Mouse (Mus musculus): ENCODE data around the gene Fam241a. TPM values are rescaled to one million over a fixed set of nuclear protein-coding genes. Genes with fewer than 3 reads are reported as not detected.

Gene Fam241a
- polyA plus RNA-seq, 1 experiment from 2014 or later = 8.5 TPM

DNA sequence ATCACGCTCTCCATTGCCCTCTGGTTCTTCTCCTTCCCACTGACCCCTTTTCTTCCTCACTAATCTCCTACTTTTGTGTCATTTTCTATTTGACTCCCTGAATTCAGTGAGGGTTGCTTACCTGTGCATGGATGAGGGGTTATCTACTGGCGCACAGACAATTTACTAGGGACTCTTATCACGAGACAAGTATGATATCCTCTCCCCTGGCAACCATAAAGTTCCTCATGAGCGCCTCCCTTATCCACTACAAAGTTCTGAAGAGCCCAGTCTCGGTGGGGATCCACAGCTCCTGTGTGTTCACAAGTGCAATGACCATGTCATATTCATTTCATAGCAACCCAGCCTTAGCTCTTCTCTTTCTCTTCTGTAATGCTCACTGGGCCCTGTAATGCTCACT, 46.2 kb downstream of the Fam241a start:
- H3K9ac ChIP-seq (ENCODE audit: low read depth, low read length) = no peak overlapping the region
- no peak overlapping the region for H3K27ac ChIP-seq (ENCODE audit: low read length)
- no peak for ATAC-seq
- no peak overlapping the region for H3K4me3 ChIP-seq (ENCODE audit: low read depth, low read length)
- WGBS = 71% methylated on average over 5 of the region's 5 CpGs
- no peak overlapping the region for H3K4me2 ChIP-seq (ENCODE audit: low read length)
- H3K4me1 ChIP-seq (ENCODE audit: control insufficient read depth, insufficient read depth, low read length) = peaks cover 5% of the 10 kb centered on the region; the same call in 1 of the 2 replicates
- no peaks in the 10 kb centered on the region; the same call in 1 of the 2 replicates for H3K9me3 ChIP-seq (replicated peaks; ENCODE audit: control insufficient read depth, low read length, poor library complexity, severe bottlenecking)
- H3K36me3 ChIP-seq (ENCODE audit: control insufficient read depth, insufficient read depth, low read length) = no peaks in the 10 kb centered on the region
- no peaks in the 10 kb centered on the region for H3K27me3 ChIP-seq (ENCODE audit: control insufficient read depth, insufficient read depth, low read depth, low read length)

- Histone ChIP-seq H3K4me2 (ENCODE audit: low read length) (no peak overlapping the region), H3K9me3 (replicated peaks; ENCODE audit: control insufficient read depth, low read length, poor library complexity, severe bottlenecking) (no peaks in the 10 kb centered on the region; the same call in 1 of the 2 replicates), H3K36me3 (ENCODE audit: control insufficient read depth, insufficient read depth, low read length) (no peaks in the 10 kb centered on the region), H3K4me3 (ENCODE audit: low read depth, low read length) (no peak overlapping the region), H3K27ac (ENCODE audit: low read length) (no peak overlapping the region), H3K4me1 (ENCODE audit: control insufficient read depth, insufficient read depth, low read length) (no peaks in the 10 kb centered on the region), H3K9ac (ENCODE audit: low read depth, low read length) (no peak overlapping the region), H3K27me3 (ENCODE audit: control insufficient read depth, insufficient read depth, low read depth, low read length) (no peaks in the 10 kb centered on the region)
- ATAC-seq = no peak
- WGBS = 84% methylated on average over 11 of the region's 11 CpGs
These were observed 47.9 kb downstream of the Fam241a start for GRCm38 (mm10) chr3:127848088-127848808.

DNA sequence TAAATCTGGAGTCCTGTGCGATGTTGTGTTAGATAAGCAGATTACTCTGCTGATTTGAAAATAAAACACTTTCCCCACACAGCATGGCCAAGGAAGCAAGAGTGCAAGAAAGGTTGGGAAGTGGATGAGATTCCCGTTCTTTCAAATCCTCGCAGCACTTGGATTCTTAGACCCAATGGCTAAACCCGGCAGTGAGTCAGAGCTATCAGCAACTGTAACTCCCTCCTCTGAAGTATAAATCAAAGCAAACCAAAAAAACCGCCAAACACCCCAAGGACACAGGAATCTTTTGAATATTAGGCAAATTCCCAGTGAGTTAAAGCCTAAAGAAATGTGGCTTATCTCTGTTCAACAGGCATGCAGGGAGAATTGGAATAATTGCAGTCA, 52.2 kb downstream of the Fam241a start:
- H3K36me3 ChIP-seq (ENCODE audit: control insufficient read depth, insufficient read depth, low read length) = no peaks in the 10 kb centered on the region

DNA sequence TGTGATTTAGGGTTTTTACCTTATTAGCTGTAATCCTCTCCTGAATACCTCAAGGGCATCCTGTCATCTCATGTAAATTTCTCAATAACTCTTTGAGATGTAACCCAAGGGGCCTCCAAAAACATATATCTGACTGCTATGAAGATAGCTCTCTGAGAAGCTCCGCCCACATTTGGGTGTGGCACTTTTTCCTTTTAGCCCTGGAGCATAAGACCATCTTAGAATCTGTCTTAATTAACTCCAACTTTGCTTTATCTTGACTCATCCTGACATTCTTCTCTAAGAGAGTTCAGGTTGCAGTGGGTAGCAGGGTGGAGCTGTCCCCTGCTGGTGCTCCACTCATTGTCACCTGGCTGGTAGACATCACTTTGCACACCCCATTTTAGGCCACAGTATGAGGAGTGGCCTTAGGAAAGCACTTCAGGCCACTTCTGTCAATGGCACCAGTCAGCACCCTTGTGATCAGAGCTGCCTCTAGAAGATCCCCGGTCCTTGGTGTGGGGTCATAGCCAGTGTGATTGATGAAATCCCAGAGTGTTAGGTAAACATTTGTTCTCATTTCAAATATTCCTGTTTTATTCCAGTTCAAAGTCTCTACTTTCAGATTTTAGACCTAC, 52.7 kb downstream of the Fam241a start:
- Histone ChIP-seq H3K9me3 (replicated peaks; ENCODE audit: control insufficient read depth, low read length, poor library complexity, severe bottlenecking) (no peaks in the 10 kb centered on the region; the same call in 1 of the 2 replicates), H3K9ac (ENCODE audit: low read depth, low read length) (no peak overlapping the region), H3K36me3 (ENCODE audit: control insufficient read depth, insufficient read depth, low read length) (no peaks in the 10 kb centered on the region), H3K27ac (ENCODE audit: low read length) (no peak overlapping the region), H3K4me1 (ENCODE audit: control insufficient read depth, insufficient read depth, low read length) (no peaks in the 10 kb centered on the region; the same call in 1 of the 2 replicates), H3K27me3 (ENCODE audit: control insufficient read depth, insufficient read depth, low read depth, low read length) (no peaks in the 10 kb centered on the region), H3K4me2 (ENCODE audit: low read length) (no peak overlapping the region), H3K4me3 (ENCODE audit: low read depth, low read length) (no peak overlapping the region)
- WGBS = 83% methylated on average over 2 of the region's 2 CpGs
- ATAC-seq = no peak

More for the DNA sequence above, 52.2 kb downstream of the Fam241a start:
- ATAC-seq = no peak
- no peak overlapping the region for H3K27ac ChIP-seq (ENCODE audit: low read length)
- no peaks in the 10 kb centered on the region for H3K4me1 ChIP-seq (ENCODE audit: control insufficient read depth, insufficient read depth, low read length)
- H3K4me2 ChIP-seq (ENCODE audit: low read length) = no peak overlapping the region
- no peaks in the 10 kb centered on the region for H3K27me3 ChIP-seq (ENCODE audit: control insufficient read depth, insufficient read depth, low read depth, low read length)
- no peak overlapping the region for H3K4me3 ChIP-seq (ENCODE audit: low read depth, low read length)
- no peaks in the 10 kb centered on the region; the same call in 1 of the 2 replicates for H3K9me3 ChIP-seq (replicated peaks; ENCODE audit: control insufficient read depth, low read length, poor library complexity, severe bottlenecking)
- H3K9ac ChIP-seq (ENCODE audit: low read depth, low read length) = no peak overlapping the region
- 86% methylated on average over 5 of the region's 5 CpGs for WGBS

- 85% methylated on average over 8 of the region's 8 CpGs for WGBS
- no peaks in the 10 kb centered on the region for H3K27me3 ChIP-seq (ENCODE audit: control insufficient read depth, insufficient read depth, low read depth, low read length)
- no peak for ATAC-seq
- H3K4me1 ChIP-seq (ENCODE audit: control insufficient read depth, insufficient read depth, low read length) = peaks cover 5% of the 10 kb centered on the region; the same call in 1 of the 2 replicates
- H3K4me3 ChIP-seq (ENCODE audit: low read depth, low read length) = no peak overlapping the region
- H3K36me3 ChIP-seq (ENCODE audit: control insufficient read depth, insufficient read depth, low read length) = no peaks in the 10 kb centered on the region
- H3K9me3 ChIP-seq (replicated peaks; ENCODE audit: control insufficient read depth, low read length, poor library complexity, severe bottlenecking) = no peaks in the 10 kb centered on the region; the same call in 1 of the 2 replicates
- H3K4me2 ChIP-seq (ENCODE audit: low read length) = no peak overlapping the region
- no peak overlapping the region for H3K27ac ChIP-seq (ENCODE audit: low read length)
- H3K9ac ChIP-seq (ENCODE audit: low read depth, low read length) = no peak overlapping the region
These were observed 54.2 kb downstream of the Fam241a start for GRCm38 (mm10) chr3:127841926-127842325.

GRCm38 (mm10) chr3:127837972-127838644, 58.0 kb downstream of the Fam241a start:
- Histone ChIP-seq H3K27me3 (ENCODE audit: control insufficient read depth, insufficient read depth, low read depth, low read length) (no peaks in the 10 kb centered on the region), H3K36me3 (ENCODE audit: control insufficient read depth, insufficient read depth, low read length) (no peaks in the 10 kb centered on the region), H3K4me3 (ENCODE audit: low read depth, low read length) (peak overlapping the region; percentile 88), H3K4me2 (ENCODE audit: low read length) (peak overlapping the region; percentile 69), H3K4me1 (ENCODE audit: control insufficient read depth, insufficient read depth, low read length) (peaks cover 23% of the 10 kb centered on the region), H3K9ac (ENCODE audit: low read depth, low read length) (peak overlapping the region; percentile 95), H3K27ac (ENCODE audit: low read length) (peak overlapping the region; percentile 92; the same call in 1 of the 2 replicates), H3K9me3 (replicated peaks; ENCODE audit: control insufficient read depth, low read length, poor library complexity, severe bottlenecking) (no peaks in the 10 kb centered on the region)
- ATAC-seq = no peak
- WGBS = 32% methylated on average over 8 of the region's 8 CpGs

DNA sequence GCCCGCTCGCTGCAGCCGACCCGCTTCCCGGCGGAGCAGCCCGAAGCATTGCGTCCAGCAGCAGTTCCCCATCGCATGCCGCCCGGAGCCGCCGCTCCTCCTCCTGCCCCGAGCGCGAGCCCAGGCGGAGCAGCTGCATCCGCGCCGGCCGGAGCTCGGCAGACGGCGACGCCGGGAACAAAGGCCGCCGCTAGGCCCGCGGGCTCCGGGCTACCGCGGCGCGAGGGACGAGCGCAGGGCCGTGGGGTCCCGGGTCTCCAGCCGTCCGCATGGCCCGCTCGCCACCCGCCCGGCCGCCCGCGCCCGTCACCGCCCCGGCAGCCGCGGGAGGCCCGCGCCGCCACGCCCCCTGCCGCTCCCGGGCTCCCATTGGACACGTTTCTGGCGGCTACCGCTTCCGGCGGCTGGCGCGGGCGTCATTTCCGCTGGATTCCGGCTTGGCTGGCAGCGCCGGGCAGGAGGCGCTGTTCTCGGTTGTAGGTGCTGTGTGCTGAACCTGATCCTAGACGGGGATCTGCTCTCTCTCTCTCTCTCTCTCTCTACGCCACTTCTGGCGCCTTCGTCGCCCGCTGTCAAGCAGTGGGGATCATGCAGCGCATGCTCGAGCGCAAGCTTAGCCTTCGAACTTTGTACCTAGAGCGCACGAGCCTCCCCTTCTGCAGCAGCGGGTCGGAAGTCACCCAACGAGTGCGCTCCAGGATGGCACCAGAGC, 58.8 kb downstream of the Fam241a start, which contains the start of gene Ap1ar:
TSS of gene Ap1ar (minus strand) at position 370 of the 712 bp plus-strand sequence.
- H3K36me3 ChIP-seq (ENCODE audit: control insufficient read depth, insufficient read depth, low read length) = no peaks in the 10 kb centered on the region
- peak within 1 kb of the TSS; percentile 95 for H3K9ac ChIP-seq (ENCODE audit: low read depth, low read length)
- H3K9me3 ChIP-seq (replicated peaks; ENCODE audit: control insufficient read depth, low read length, poor library complexity, severe bottlenecking) = no peaks in the 10 kb centered on the region
- ATAC-seq = peak; percentile 98
- under 1% methylated on average over 71 of the region's 89 CpGs for WGBS
- no peaks in the 10 kb centered on the region for H3K27me3 ChIP-seq (ENCODE audit: control insufficient read depth, insufficient read depth, low read depth, low read length)
- peaks cover 23% of the 10 kb centered on the region for H3K4me1 ChIP-seq (ENCODE audit: control insufficient read depth, insufficient read depth, low read length)
- peak within 1 kb of the TSS; percentile 76 for H3K4me2 ChIP-seq (ENCODE audit: low read length)
- H3K27ac ChIP-seq (ENCODE audit: low read length) = peak within 1 kb of the TSS; percentile 92
- H3K4me3 ChIP-seq (ENCODE audit: low read depth, low read length) = peak within 1 kb of the TSS; percentile 88

DNA sequence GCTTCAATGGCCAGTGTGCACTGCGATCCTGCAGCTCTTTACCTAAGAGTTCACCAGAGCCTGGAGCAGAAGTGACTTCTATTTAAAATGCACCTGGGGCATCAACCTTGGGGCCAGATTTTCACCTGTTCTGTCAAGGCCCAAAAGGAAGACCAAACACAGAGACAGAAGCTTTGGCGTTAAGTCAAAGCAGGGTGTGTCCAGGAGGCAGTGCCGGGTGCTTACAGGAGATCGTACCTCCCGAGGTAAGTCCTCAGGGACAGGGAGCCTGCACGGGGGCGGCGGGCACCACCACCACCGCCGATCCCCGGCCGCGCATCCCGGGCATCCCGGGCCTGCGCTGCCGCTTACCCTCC, 59.3 kb downstream of the Fam241a start:
- ATAC-seq = no peak; the same call in 1 of the 2 replicates
- Histone ChIP-seq H3K36me3 (ENCODE audit: control insufficient read depth, insufficient read depth, low read length) (no peaks in the 10 kb centered on the region), H3K4me3 (ENCODE audit: low read depth, low read length) (peak overlapping the region; percentile 88), H3K27ac (ENCODE audit: low read length) (peak overlapping the region; percentile 92), H3K4me1 (ENCODE audit: control insufficient read depth, insufficient read depth, low read length) (peaks cover 23% of the 10 kb centered on the region), H3K9me3 (replicated peaks; ENCODE audit: control insufficient read depth, low read length, poor library complexity, severe bottlenecking) (no peaks in the 10 kb centered on the region), H3K4me2 (ENCODE audit: low read length) (peak overlapping the region; percentile 76), H3K9ac (ENCODE audit: low read depth, low read length) (peak overlapping the region; percentile 95), H3K27me3 (ENCODE audit: control insufficient read depth, insufficient read depth, low read depth, low read length) (no peaks in the 10 kb centered on the region)
- WGBS = 1% methylated on average over 15 of the region's 17 CpGs

Data from midbrain, embryonic 16.5 days (tissue).